Mouse (Mus musculus): ENCODE results near the gene Cfap100. TPM values are rescaled to one million over a fixed set of nuclear protein-coding genes. Genes with fewer than 3 reads are reported as not detected.

Cfap100 gene
- polyA plus RNA-seq, 1 experiment from 2014 or later = 7.7 TPM

- peak overlapping the region; percentile 90 for H3K27ac ChIP-seq (replicated peaks)
- peak overlapping the region; percentile 88 for H3K4me2 ChIP-seq
- peak; percentile 83 for ATAC-seq (ENCODE audit: low FRiP score)
- peaks cover 26% of the 10 kb centered on the region for H3K36me3 ChIP-seq
- peak overlapping the region; percentile 88 for H3K4me3 ChIP-seq (replicated peaks)
- H3K4me1 ChIP-seq = peaks cover 32% of the 10 kb centered on the region
- WGBS = under 1% methylated on average over 95 of the region's 98 CpGs
- H3K9ac ChIP-seq (replicated peaks) = peak overlapping the region; percentile 86
- no peaks in the 10 kb centered on the region for H3K9me3 ChIP-seq (replicated peaks)
- H3K27me3 ChIP-seq (replicated peaks) = no peaks in the 10 kb centered on the region
Measured at GRCm38 (mm10) chr6:90369725-90370553, 58.7 kb downstream of the Cfap100 start.

- Histone ChIP-seq H3K27me3 (replicated peaks) (no peaks in the 10 kb centered on the region), H3K9ac (replicated peaks) (peak within 1 kb of the TSS; percentile 86), H3K4me3 (replicated peaks) (peak within 1 kb of the TSS; percentile 88), H3K4me2 (peak within 1 kb of the TSS; percentile 88), H3K36me3 (peaks cover 19% of the 10 kb centered on the region), H3K27ac (replicated peaks) (peak within 1 kb of the TSS; percentile 90), H3K9me3 (replicated peaks) (no peaks in the 10 kb centered on the region), H3K4me1 (peaks cover 32% of the 10 kb centered on the region)
- WGBS = 6% methylated on average over 41 of the region's 41 CpGs
- ATAC-seq (ENCODE audit: low FRiP score) = peak; percentile 98
Measured at GRCm38 (mm10) chr6:90368976-90369724, 59.4 kb downstream of the Cfap100 start, which contains the start of gene Zxdc. TSS of gene Zxdc (plus strand) at chr6:90369492.

GRCm38 (mm10) chr6:90363301-90363700 lies 65.3 kb downstream of the Cfap100 start:
- Histone ChIP-seq H3K36me3 (no peaks in the 10 kb centered on the region), H3K4me2 (no peak overlapping the region), H3K4me1 (no peaks in the 10 kb centered on the region), H3K4me3 (replicated peaks) (no peak overlapping the region), H3K27ac (replicated peaks) (no peak overlapping the region), H3K9me3 (replicated peaks) (no peaks in the 10 kb centered on the region), H3K27me3 (replicated peaks) (no peaks in the 10 kb centered on the region), H3K9ac (replicated peaks) (no peak overlapping the region)
- ATAC-seq (ENCODE audit: low FRiP score) = no peak
- WGBS = 91% methylated on average over 5 of the region's 5 CpGs

GRCm38 (mm10) chr6:90360922-90361614 lies 67.5 kb downstream of the Cfap100 start:
- no peak for ATAC-seq (ENCODE audit: low FRiP score)
- H3K4me2 ChIP-seq = no peak overlapping the region
- WGBS = 88% methylated on average over 6 of the region's 6 CpGs
- H3K36me3 ChIP-seq = no peaks in the 10 kb centered on the region
- H3K27ac ChIP-seq (replicated peaks) = no peak overlapping the region
- H3K27me3 ChIP-seq (replicated peaks) = no peaks in the 10 kb centered on the region
- no peak overlapping the region for H3K4me3 ChIP-seq (replicated peaks)
- H3K9ac ChIP-seq (replicated peaks) = no peak overlapping the region
- H3K9me3 ChIP-seq (replicated peaks) = no peaks in the 10 kb centered on the region
- no peaks in the 10 kb centered on the region for H3K4me1 ChIP-seq

GRCm38 (mm10) chr6:90360024-90360781 lies 68.4 kb downstream of the Cfap100 start:
- 0 out of 2 replicates have a peak overlapping the region, but pooled peaks have one; percentile 3 for H3K27ac ChIP-seq (replicated peaks)
- H3K27me3 ChIP-seq (replicated peaks) = no peaks in the 10 kb centered on the region
- no peak overlapping the region for H3K9ac ChIP-seq (replicated peaks)
- WGBS = 58% methylated on average over 7 of the region's 7 CpGs
- no peak overlapping the region for H3K4me2 ChIP-seq
- no peaks in the 10 kb centered on the region for H3K9me3 ChIP-seq (replicated peaks)
- no peak for ATAC-seq (ENCODE audit: low FRiP score)
- H3K4me1 ChIP-seq = no peaks in the 10 kb centered on the region
- no peak overlapping the region for H3K4me3 ChIP-seq (replicated peaks)
- no peaks in the 10 kb centered on the region for H3K36me3 ChIP-seq

GRCm38 (mm10) chr6:90359445-90359844 lies 69.2 kb downstream of the Cfap100 start:
- no peaks in the 10 kb centered on the region for H3K9me3 ChIP-seq (replicated peaks)
- H3K4me2 ChIP-seq = no peak overlapping the region
- H3K27ac ChIP-seq (replicated peaks) = no peak overlapping the region
- 60% methylated on average over 2 of the region's 2 CpGs for WGBS
- no peak overlapping the region for H3K9ac ChIP-seq (replicated peaks)
- ATAC-seq (ENCODE audit: low FRiP score) = no peak
- no peaks in the 10 kb centered on the region for H3K36me3 ChIP-seq
- no peak overlapping the region for H3K4me3 ChIP-seq (replicated peaks)
- H3K27me3 ChIP-seq (replicated peaks) = no peaks in the 10 kb centered on the region
- no peaks in the 10 kb centered on the region for H3K4me1 ChIP-seq

GRCm38 (mm10) chr6:90358142-90358541 lies 70.5 kb downstream of the Cfap100 start:
- Histone ChIP-seq H3K4me1 (no peaks in the 10 kb centered on the region), H3K9ac (replicated peaks) (no peak overlapping the region), H3K4me2 (no peak overlapping the region), H3K9me3 (replicated peaks) (no peaks in the 10 kb centered on the region), H3K36me3 (no peaks in the 10 kb centered on the region), H3K27me3 (replicated peaks) (no peaks in the 10 kb centered on the region), H3K27ac (replicated peaks) (no peak overlapping the region), H3K4me3 (replicated peaks) (no peak overlapping the region)
- no peak for ATAC-seq (ENCODE audit: low FRiP score)
- 75% methylated on average over 5 of the region's 5 CpGs for WGBS

Other genes with a start within 250 kb of the Cfap100 start
- not detected in 2 replicates for gene V1ra8, start 226.0 kb downstream of the Cfap100 start, polyA plus RNA-seq (2015; fragmentation: Nextera tagmentation; extraction: Ambion mirVana)
- gene Vmn1r53, start 204.4 kb downstream of the Cfap100 start, polyA plus RNA-seq (2015; fragmentation: Nextera tagmentation; extraction: Ambion mirVana) = not detected in 2 replicates
- gene Vmn1r54, start 182.5 kb downstream of the Cfap100 start, polyA plus RNA-seq (2015; fragmentation: Nextera tagmentation; extraction: Ambion mirVana) = not detected in 2 replicates
- not detected in 2 replicates for gene BC048671, start 127.6 kb downstream of the Cfap100 start, polyA plus RNA-seq (2015; fragmentation: Nextera tagmentation; extraction: Ambion mirVana)
- 0.36 TPM in 2 replicates for gene Chst13, start 103.6 kb downstream of the Cfap100 start, polyA plus RNA-seq (2015; fragmentation: Nextera tagmentation; extraction: Ambion mirVana)
- 0.11 TPM in 1 of 2 replicates, not detected in the other for gene Uroc1, start 95.5 kb downstream of the Cfap100 start, polyA plus RNA-seq (2015; fragmentation: Nextera tagmentation; extraction: Ambion mirVana)
- 8.1 and 10.4 TPM in 2 replicates for gene Zxdc, start 59.3 kb downstream of the Cfap100 start, polyA plus RNA-seq (2015; fragmentation: Nextera tagmentation; extraction: Ambion mirVana)
- 16.9 and 18.5 TPM in 2 replicates for gene Klf15, start 33.8 kb upstream of the Cfap100 start, polyA plus RNA-seq (2015; fragmentation: Nextera tagmentation; extraction: Ambion mirVana)
- gene Aldh1l1, start 57.6 kb upstream of the Cfap100 start, polyA plus RNA-seq (2015; fragmentation: Nextera tagmentation; extraction: Ambion mirVana) = 60.1 and 68.2 TPM in 2 replicates
- 8.2 TPM in 2 replicates for gene Slc41a3, start 175.9 kb upstream of the Cfap100 start, polyA plus RNA-seq (2015; fragmentation: Nextera tagmentation; extraction: Ambion mirVana)

Measured in neural tube, embryonic 15.5 days (tissue).